Mouse (Mus musculus) stomach, embryonic 15.5 days (tissue): ENCODE data around the gene 5830411N06Rik. TPM values are rescaled to one million over a fixed set of nuclear protein-coding genes. Genes with fewer than 3 reads are reported as not detected.

Experiments
- polyA plus RNA-seq: library from polyadenylated mRNA; unstranded; fragments of >200 nt; fragmentation: Nextera tagmentation; extraction: Ambion mirVana; gene quantifications from 2 replicates; pipeline ENCODE4 v1.2.1, GENCODE M21; 2015

Gene 5830411N06Rik
- polyA plus RNA-seq, 1 experiment from 2014 or later: not detected

Other genes starting within 250 kb of the 5830411N06Rik start
- gene Zfp511, start 210.9 kb upstream of the 5830411N06Rik start, polyA plus RNA-seq: 34.8 and 35.7 TPM in 2 replicates
- 43.8 and 44.8 TPM in 2 replicates for gene Tubgcp2, start 210.6 kb upstream of the 5830411N06Rik start, polyA plus RNA-seq
- not detected in 2 replicates for gene Msx3, start 198.2 kb upstream of the 5830411N06Rik start, polyA plus RNA-seq
- 3.4 and 3.6 TPM in 2 replicates for gene Caly, start 164.7 kb upstream of the 5830411N06Rik start, polyA plus RNA-seq
- gene Prap1, start 153.9 kb upstream of the 5830411N06Rik start, polyA plus RNA-seq: 165 and 169 TPM in 2 replicates
- 32.4 and 41.4 TPM in 2 replicates for gene Fuom, start 144.8 kb upstream of the 5830411N06Rik start, polyA plus RNA-seq
- gene Paox, start 131.5 kb upstream of the 5830411N06Rik start, polyA plus RNA-seq: 30.6 and 33.7 TPM in 2 replicates
- 155 and 165 TPM in 2 replicates for gene Echs1, start 130.8 kb upstream of the 5830411N06Rik start, polyA plus RNA-seq
- gene Mtg1, start 109.7 kb upstream of the 5830411N06Rik start, polyA plus RNA-seq: 23.5 and 26.9 TPM in 2 replicates
- gene Sprn, start 92.4 kb upstream of the 5830411N06Rik start, polyA plus RNA-seq: 1.0 and 1.4 TPM in 2 replicates
- gene Olfr522, start 82.5 kb upstream of the 5830411N06Rik start, polyA plus RNA-seq: not detected in 2 replicates
- gene Olfr523, start 74.1 kb upstream of the 5830411N06Rik start, polyA plus RNA-seq: not detected in 2 replicates
- not detected in 2 replicates for gene Olfr524, start 41.3 kb upstream of the 5830411N06Rik start, polyA plus RNA-seq
- 0.08 and 0.17 TPM in 2 replicates for gene Cd163l1, start 29.0 kb upstream of the 5830411N06Rik start, polyA plus RNA-seq
- gene Olfr525, start 73.6 kb downstream of the 5830411N06Rik start, polyA plus RNA-seq: not detected in 2 replicates
- not detected in 2 replicates for gene Olfr527, start 86.7 kb downstream of the 5830411N06Rik start, polyA plus RNA-seq
- gene Olfr60, start 114.4 kb downstream of the 5830411N06Rik start, polyA plus RNA-seq: not detected in 2 replicates
- not detected in 2 replicates for gene Olfr530, start 129.0 kb downstream of the 5830411N06Rik start, polyA plus RNA-seq
- not detected in 2 replicates for gene Olfr531, start 155.6 kb downstream of the 5830411N06Rik start, polyA plus RNA-seq
- gene Olfr532, start 174.4 kb downstream of the 5830411N06Rik start, polyA plus RNA-seq: not detected in 2 replicates
- gene Olfr533, start 216.1 kb downstream of the 5830411N06Rik start, polyA plus RNA-seq: not detected in 2 replicates
- not detected in 2 replicates for gene Olfr535, start 236.9 kb downstream of the 5830411N06Rik start, polyA plus RNA-seq